Mouse (Mus musculus) ES-Bruce4 (cell line): ENCODE measurements around the gene Stard9. TPM values are rescaled to one million over a fixed set of nuclear protein-coding genes. Genes with fewer than 3 reads are reported as not detected.

Experiments
- H3K27ac ChIP-seq: 2 replicates; pipeline ENCODE4 v1.5.1; 2012; ENCODE audit warnings: low read length, inconsistent platforms; ENCODE audit not compliant: insufficient read depth
- H3K27me3 ChIP-seq: 2 replicates; pipeline ENCODE4 v1.6.1; 2012; ENCODE audit warnings: mild to moderate bottlenecking, low read length, inconsistent platforms; ENCODE audit not compliant: control insufficient read depth, poor library complexity, insufficient read depth, severe bottlenecking
- H3K36me3 ChIP-seq: 2 replicates; pipeline ENCODE4 v1.6.1; 2012; ENCODE audit warnings: inconsistent platforms, mild to moderate bottlenecking, low read length, moderate library complexity; ENCODE audit not compliant: control insufficient read depth, poor library complexity, insufficient read depth, severe bottlenecking
- H3K4me1 ChIP-seq: one replicate; pipeline ENCODE4 v1.8.1; 2011; ENCODE audit warnings: low read length; ENCODE audit not compliant: control insufficient read depth, insufficient read depth
- H3K4me3 ChIP-seq: 2 replicates; pipeline ENCODE4 v1.5.1; 2011; ENCODE audit warnings: low read depth, mild to moderate bottlenecking, low read length
- H3K9ac ChIP-seq: 2 replicates; pipeline ENCODE4 v1.6.1; 2012; ENCODE audit warnings: low read depth, mild to moderate bottlenecking, inconsistent platforms; ENCODE audit not compliant: poor library complexity, severe bottlenecking
- H3K9me3 ChIP-seq: replicated peaks from 2 replicates; pipeline ENCODE4 v1.6.1; 2012; ENCODE audit warnings: mild to moderate bottlenecking, low read length, inconsistent platforms; ENCODE audit not compliant: control insufficient read depth, poor library complexity, insufficient read depth, severe bottlenecking
- CTCF ChIP-seq: IDR thresholded peaks from one replicate; pipeline ENCODE4 v1.8.1; 2011; ENCODE audit warnings: low read depth, low read length
- EP300 ChIP-seq: IDR thresholded peaks from 2 replicates; pipeline ENCODE4 v1.6.1; 2011; ENCODE audit warnings: low read depth, low read length; ENCODE audit not compliant: insufficient read depth
- POLR2A ChIP-seq: IDR thresholded peaks from one replicate; pipeline ENCODE4 v1.8.1; 2011; ENCODE audit warnings: low read length; ENCODE audit not compliant: insufficient read depth
- polyA plus RNA-seq: library from polyadenylated mRNA; stranded (reverse); fragments of >200 nt; gene quantifications from 2 replicates; pipeline ENCODE4 v1.2.4, GENCODE M21; 2011; ENCODE audit warnings: low read depth; ENCODE audit not compliant: missing spikeins, insufficient read depth, insufficient read length

Gene Stard9
- polyA plus RNA-seq, 1 experiment, result 4.0 TPM

- TF ChIP-seq CTCF (no peak), EP300 (no peak), POLR2A (no peak)
- H3K36me3 ChIP-seq, result no peaks in the 10 kb centered on the region; the same call in none of the 2 replicates
Observed at GRCm38 (mm10) chr2:120710154-120710553, 81.2 kb downstream of the Stard9 start.

GRCm38 (mm10) chr2:120710948-120711347 is 82.0 kb downstream of the Stard9 start:
- Histone ChIP-seq H3K9me3 (no peaks in the 10 kb centered on the region), H3K36me3 (peaks cover 2% of the 10 kb centered on the region), H3K9ac (no peak overlapping the region), H3K4me3 (no peak overlapping the region), H3K27me3 (no peaks in the 10 kb centered on the region), H3K27ac (no peak overlapping the region), H3K4me1 (no peaks in the 10 kb centered on the region)
- TF ChIP-seq POLR2A, result no peak
- no peak for TF ChIP-seq EP300
- no peak for TF ChIP-seq CTCF

More at GRCm38 (mm10) chr2:120710154-120710553, 81.2 kb downstream of the Stard9 start:
- no peaks in the 10 kb centered on the region for H3K9me3 ChIP-seq
- H3K4me3 ChIP-seq, result no peak overlapping the region
- no peaks in the 10 kb centered on the region for H3K27me3 ChIP-seq
- no peak overlapping the region for H3K27ac ChIP-seq
- H3K4me1 ChIP-seq, result no peaks in the 10 kb centered on the region
- H3K9ac ChIP-seq, result no peak overlapping the region

GRCm38 (mm10) chr2:120713441-120713840 is 84.5 kb downstream of the Stard9 start:
- Histone ChIP-seq H3K27ac (no peak overlapping the region), H3K9ac (no peak overlapping the region), H3K36me3 (peaks cover 16% of the 10 kb centered on the region), H3K9me3 (no peaks in the 10 kb centered on the region), H3K27me3 (no peaks in the 10 kb centered on the region), H3K4me3 (no peak overlapping the region), H3K4me1 (no peaks in the 10 kb centered on the region)
- no peak for TF ChIP-seq POLR2A
- no peak for TF ChIP-seq CTCF
- TF ChIP-seq EP300, result no peak

GRCm38 (mm10) chr2:120718496-120718895 is 89.6 kb downstream of the Stard9 start:
- no peak overlapping the region for H3K4me3 ChIP-seq
- no peak overlapping the region for H3K9ac ChIP-seq
- no peaks in the 10 kb centered on the region for H3K27me3 ChIP-seq
- peaks cover 39% of the 10 kb centered on the region for H3K36me3 ChIP-seq
- TF ChIP-seq CTCF (no peak), EP300 (no peak), POLR2A (no peak)
- H3K27ac ChIP-seq, result no peak overlapping the region
- H3K4me1 ChIP-seq, result no peaks in the 10 kb centered on the region
- no peaks in the 10 kb centered on the region for H3K9me3 ChIP-seq

- Histone ChIP-seq H3K27ac (no peak overlapping the region), H3K9ac (no peak overlapping the region), H3K9me3 (no peaks in the 10 kb centered on the region), H3K27me3 (no peaks in the 10 kb centered on the region), H3K36me3 (peaks cover 59% of the 10 kb centered on the region), H3K4me3 (no peak overlapping the region), H3K4me1 (no peaks in the 10 kb centered on the region)
- no peak for TF ChIP-seq EP300
- TF ChIP-seq POLR2A, result no peak
- no peak for TF ChIP-seq CTCF
Observed at GRCm38 (mm10) chr2:120720821-120721220, 91.9 kb downstream of the Stard9 start.

- H3K27me3 ChIP-seq, result no peaks in the 10 kb centered on the region
- no peaks in the 10 kb centered on the region for H3K9me3 ChIP-seq
- H3K4me3 ChIP-seq, result no peak overlapping the region
- TF ChIP-seq CTCF (no peak), POLR2A (no peak), EP300 (no peak)
- peaks cover 67% of the 10 kb centered on the region for H3K36me3 ChIP-seq
- no peak overlapping the region for H3K27ac ChIP-seq
- H3K9ac ChIP-seq, result no peak overlapping the region
- H3K4me1 ChIP-seq, result no peaks in the 10 kb centered on the region
Observed at GRCm38 (mm10) chr2:120721911-120722310, 93.0 kb downstream of the Stard9 start.
